Mouse (Mus musculus): ENCODE measurements around the gene Armc2. TPM values are rescaled to one million over a fixed set of nuclear protein-coding genes. Genes with fewer than 3 reads are reported as not detected.

Armc2 gene
- polyA plus RNA-seq, 1 experiment: 15.9 TPM

- H3K27me3 ChIP-seq (ENCODE audit: control insufficient read depth, insufficient read depth, low read length): no peaks in the 10 kb centered on the region
- TF ChIP-seq CTCF (IDR thresholded peaks at IDR 0.05; ENCODE audit: control insufficient read depth, insufficient read depth, insufficient replicate concordance, low read depth, low read length) (no peak), POLR2A (IDR thresholded peaks at IDR 0.05; ENCODE audit: control insufficient read depth, low read depth, low read length) (no peak)
- H3K4me1 ChIP-seq (ENCODE audit: control insufficient read depth, insufficient read depth, low read length): peaks cover 5% of the 10 kb centered on the region
- H3K27ac ChIP-seq (ENCODE audit: control insufficient read depth, insufficient read depth, low read depth, low read length): no peak overlapping the region
- H3K36me3 ChIP-seq (ENCODE audit: control insufficient read depth, insufficient read depth, low read length): no peaks in the 10 kb centered on the region
- H3K4me3 ChIP-seq (ENCODE audit: control insufficient read depth, low read depth, low read length): no peak overlapping the region
Measured at GRCm38 (mm10) chr10:41883741-41884575, 134.3 kb downstream of the Armc2 start.

GRCm38 (mm10) chr10:41881438-41881837 is 136.8 kb downstream of the Armc2 start:
- H3K36me3 ChIP-seq (ENCODE audit: control insufficient read depth, insufficient read depth, low read length): no peaks in the 10 kb centered on the region
- H3K4me1 ChIP-seq (ENCODE audit: control insufficient read depth, insufficient read depth, low read length): peaks cover under 1% of the 10 kb centered on the region; the same call in 1 of the 2 replicates
- H3K4me3 ChIP-seq (ENCODE audit: control insufficient read depth, low read depth, low read length): no peak overlapping the region
- no peak overlapping the region; the same call in 1 of the 2 replicates for H3K27ac ChIP-seq (ENCODE audit: control insufficient read depth, insufficient read depth, low read depth, low read length)
- TF ChIP-seq CTCF (IDR thresholded peaks at IDR 0.05; ENCODE audit: control insufficient read depth, insufficient read depth, insufficient replicate concordance, low read depth, low read length): no peak
- no peak for TF ChIP-seq POLR2A (IDR thresholded peaks at IDR 0.05; ENCODE audit: control insufficient read depth, low read depth, low read length)
- H3K27me3 ChIP-seq (ENCODE audit: control insufficient read depth, insufficient read depth, low read length): no peaks in the 10 kb centered on the region

GRCm38 (mm10) chr10:41880777-41881176 is 137.5 kb downstream of the Armc2 start:
- no peaks in the 10 kb centered on the region for H3K27me3 ChIP-seq (ENCODE audit: control insufficient read depth, insufficient read depth, low read length)
- H3K4me1 ChIP-seq (ENCODE audit: control insufficient read depth, insufficient read depth, low read length): no peaks in the 10 kb centered on the region
- TF ChIP-seq CTCF (IDR thresholded peaks at IDR 0.05; ENCODE audit: control insufficient read depth, insufficient read depth, insufficient replicate concordance, low read depth, low read length) (no peak), POLR2A (IDR thresholded peaks at IDR 0.05; ENCODE audit: control insufficient read depth, low read depth, low read length) (no peak)
- no peak overlapping the region for H3K27ac ChIP-seq (ENCODE audit: control insufficient read depth, insufficient read depth, low read depth, low read length)
- no peak overlapping the region for H3K4me3 ChIP-seq (ENCODE audit: control insufficient read depth, low read depth, low read length)
- H3K36me3 ChIP-seq (ENCODE audit: control insufficient read depth, insufficient read depth, low read length): no peaks in the 10 kb centered on the region

GRCm38 (mm10) chr10:41880206-41880605 is 138.0 kb downstream of the Armc2 start:
- TF ChIP-seq POLR2A (IDR thresholded peaks at IDR 0.05; ENCODE audit: control insufficient read depth, low read depth, low read length): no peak
- TF ChIP-seq CTCF (IDR thresholded peaks at IDR 0.05; ENCODE audit: control insufficient read depth, insufficient read depth, insufficient replicate concordance, low read depth, low read length): no peak

GRCm38 (mm10) chr10:41879675-41880074 is 138.6 kb downstream of the Armc2 start:
- Histone ChIP-seq H3K4me1 (ENCODE audit: control insufficient read depth, insufficient read depth, low read length) (no peaks in the 10 kb centered on the region), H3K4me3 (ENCODE audit: control insufficient read depth, low read depth, low read length) (no peak overlapping the region), H3K27me3 (ENCODE audit: control insufficient read depth, insufficient read depth, low read length) (no peaks in the 10 kb centered on the region), H3K27ac (ENCODE audit: control insufficient read depth, insufficient read depth, low read depth, low read length) (no peak overlapping the region), H3K36me3 (ENCODE audit: control insufficient read depth, insufficient read depth, low read length) (no peaks in the 10 kb centered on the region)
- no peak for TF ChIP-seq CTCF (IDR thresholded peaks at IDR 0.05; ENCODE audit: control insufficient read depth, insufficient read depth, insufficient replicate concordance, low read depth, low read length)
- TF ChIP-seq POLR2A (IDR thresholded peaks at IDR 0.05; ENCODE audit: control insufficient read depth, low read depth, low read length): no peak

More at GRCm38 (mm10) chr10:41880206-41880605, 138.0 kb downstream of the Armc2 start:
- Histone ChIP-seq H3K27ac (ENCODE audit: control insufficient read depth, insufficient read depth, low read depth, low read length) (no peak overlapping the region), H3K36me3 (ENCODE audit: control insufficient read depth, insufficient read depth, low read length) (no peaks in the 10 kb centered on the region), H3K27me3 (ENCODE audit: control insufficient read depth, insufficient read depth, low read length) (no peaks in the 10 kb centered on the region), H3K4me3 (ENCODE audit: control insufficient read depth, low read depth, low read length) (no peak overlapping the region), H3K4me1 (ENCODE audit: control insufficient read depth, insufficient read depth, low read length) (no peaks in the 10 kb centered on the region)

- Histone ChIP-seq H3K4me3 (ENCODE audit: control insufficient read depth, low read depth, low read length) (no peak overlapping the region), H3K27me3 (ENCODE audit: control insufficient read depth, insufficient read depth, low read length) (no peaks in the 10 kb centered on the region), H3K4me1 (ENCODE audit: control insufficient read depth, insufficient read depth, low read length) (no peaks in the 10 kb centered on the region), H3K27ac (ENCODE audit: control insufficient read depth, insufficient read depth, low read depth, low read length) (no peak overlapping the region), H3K36me3 (ENCODE audit: control insufficient read depth, insufficient read depth, low read length) (no peaks in the 10 kb centered on the region)
- TF ChIP-seq POLR2A (IDR thresholded peaks at IDR 0.05; ENCODE audit: control insufficient read depth, low read depth, low read length): no peak
- no peak for TF ChIP-seq CTCF (IDR thresholded peaks at IDR 0.05; ENCODE audit: control insufficient read depth, insufficient read depth, insufficient replicate concordance, low read depth, low read length)
Measured at GRCm38 (mm10) chr10:41878344-41878743, 139.9 kb downstream of the Armc2 start.

GRCm38 (mm10) chr10:41875624-41876023 is 142.6 kb downstream of the Armc2 start:
- Histone ChIP-seq H3K4me3 (ENCODE audit: control insufficient read depth, low read depth, low read length) (no peak overlapping the region), H3K27me3 (ENCODE audit: control insufficient read depth, insufficient read depth, low read length) (no peaks in the 10 kb centered on the region), H3K36me3 (ENCODE audit: control insufficient read depth, insufficient read depth, low read length) (no peaks in the 10 kb centered on the region), H3K27ac (ENCODE audit: control insufficient read depth, insufficient read depth, low read depth, low read length) (no peak overlapping the region), H3K4me1 (ENCODE audit: control insufficient read depth, insufficient read depth, low read length) (no peaks in the 10 kb centered on the region)
- no peak for TF ChIP-seq POLR2A (IDR thresholded peaks at IDR 0.05; ENCODE audit: control insufficient read depth, low read depth, low read length)
- TF ChIP-seq CTCF (IDR thresholded peaks at IDR 0.05; ENCODE audit: control insufficient read depth, insufficient read depth, insufficient replicate concordance, low read depth, low read length): no peak
